7 mouse cellular contexts compared by ENCODE assay signal in genomic region chr7:45090251-45090977, GRCm38 (mm10). TPM values are rescaled to one million over a fixed set of nuclear protein-coding genes. Genes with fewer than 3 reads are reported as not detected.
DNase-seq lines count a peak whose midpoint lies in the region; ATAC-seq lines count a peak whose summit lies in the region.

No protein-coding gene starts in this region.

- no peaks in the 10 kb centered on the region for H3K27me3 ChIP-seq in kidney, embryonic 15.5 days
- no peaks in the 10 kb centered on the region for H3K27me3 ChIP-seq in embryonic facial prominence, embryonic 13.5 days
- no peaks in the 10 kb centered on the region; the same call in 1 of the 2 replicates for H3K27me3 ChIP-seq in liver, embryonic 15.5 days

- WGBS in kidney, embryonic 15.5 days = 76% methylated on average over 13 of the region's 13 CpGs
- 75% methylated on average over 13 of the region's 13 CpGs for WGBS in embryonic facial prominence, embryonic 13.5 days
- 49% methylated on average over 13 of the region's 13 CpGs for WGBS in liver, embryonic 15.5 days (ENCODE audit: insufficient replicate concordance)

- H3K27ac ChIP-seq in kidney, embryonic 15.5 days = peak overlapping the region; percentile 90; the same call in 1 of the 2 replicates
- peak overlapping the region; percentile 89 for H3K27ac ChIP-seq in embryonic facial prominence, embryonic 13.5 days
- H3K27ac ChIP-seq in liver, embryonic 15.5 days (replicated peaks) = no peak overlapping the region

- H3K4me2 ChIP-seq in kidney, embryonic 15.5 days = peak overlapping the region; percentile 79
- peak overlapping the region; percentile 76 for H3K4me2 ChIP-seq in embryonic facial prominence, embryonic 13.5 days
- H3K4me2 ChIP-seq in liver, embryonic 15.5 days = peak overlapping the region; percentile 73; the same call in 1 of the 2 replicates

- H3K4me1 ChIP-seq in kidney, embryonic 15.5 days = peaks cover 45% of the 10 kb centered on the region
- H3K4me1 ChIP-seq in embryonic facial prominence, embryonic 13.5 days = peaks cover 33% of the 10 kb centered on the region
- peaks cover 40% of the 10 kb centered on the region for H3K4me1 ChIP-seq in liver, embryonic 15.5 days (replicated peaks)

- H3K4me3 ChIP-seq in kidney, embryonic 15.5 days (replicated peaks) = peak overlapping the region; percentile 59
- H3K4me3 ChIP-seq in embryonic facial prominence, embryonic 13.5 days = peak overlapping the region; percentile 66
- no peak overlapping the region; the same call in 1 of the 2 replicates for H3K4me3 ChIP-seq in liver, embryonic 15.5 days (replicated peaks)

- ATAC-seq in kidney, embryonic 15.5 days (replicated peaks; ENCODE audit: low FRiP score) = no peak
- ATAC-seq in embryonic facial prominence, embryonic 13.5 days (ENCODE audit: insufficient number of reproducible peaks, insufficient read depth, low FRiP score, low TSS enrichment, low read depth) = no peak
- no peak for ATAC-seq in liver, embryonic 15.5 days (ENCODE audit: insufficient read depth)

- peak overlapping the region; percentile 77; the same call in 1 of the 2 replicates for H3K9ac ChIP-seq in kidney, embryonic 15.5 days
- peak overlapping the region; percentile 88 for H3K9ac ChIP-seq in embryonic facial prominence, embryonic 13.5 days
- no peak overlapping the region for H3K9ac ChIP-seq in liver, embryonic 15.5 days

- no peaks in the 10 kb centered on the region for H3K9me3 ChIP-seq in kidney, embryonic 15.5 days (replicated peaks)
- no peaks in the 10 kb centered on the region for H3K9me3 ChIP-seq in embryonic facial prominence, embryonic 13.5 days
- H3K9me3 ChIP-seq in liver, embryonic 15.5 days (replicated peaks) = no peaks in the 10 kb centered on the region

- H3K36me3 ChIP-seq in kidney, embryonic 15.5 days = peaks cover 42% of the 10 kb centered on the region
- peaks cover 43% of the 10 kb centered on the region for H3K36me3 ChIP-seq in embryonic facial prominence, embryonic 13.5 days
- H3K36me3 ChIP-seq in liver, embryonic 15.5 days (replicated peaks) = no peaks in the 10 kb centered on the region

- no peak for DNase-seq in kidney, postnatal 25 days
- peak; percentile 32 for DNase-seq in ES-CJ7 (ENCODE audit: low read depth, low spot score)
- no peak for DNase-seq in cerebellum, adult 9-11 months
- no peak for DNase-seq in cerebellum, adult 8-10 months

RNA-seq across cellular contexts. Expression of gene Rcn3, which starts 1.6 kb away (rescaled TPM):
- polyA plus RNA-seq in kidney, embryonic 15.5 days (2015; fragmentation: Nextera tagmentation; extraction: Ambion mirVana) = 322 and 362 TPM in 2 replicates
- polyA plus RNA-seq in embryonic facial prominence, embryonic 13.5 days (2015; fragmentation: Nextera tagmentation; extraction: Ambion mirVana) = 375 and 376 TPM in 2 replicates
- 26.3 and 26.6 TPM in 2 replicates for polyA plus RNA-seq in liver, embryonic 15.5 days (2015; fragmentation: Nextera tagmentation; extraction: Ambion mirVana)

RNA-seq across cellular contexts. Expression of gene Fcgrt, which starts 13.2 kb away (rescaled TPM):
- 78.0 and 93.5 TPM in 2 replicates for polyA plus RNA-seq in kidney, embryonic 15.5 days (2015; fragmentation: Nextera tagmentation; extraction: Ambion mirVana)
- polyA plus RNA-seq in embryonic facial prominence, embryonic 13.5 days (2015; fragmentation: Nextera tagmentation; extraction: Ambion mirVana) = 61.6 and 65.1 TPM in 2 replicates
- 43.6 and 51.2 TPM in 2 replicates for polyA plus RNA-seq in liver, embryonic 15.5 days (2015; fragmentation: Nextera tagmentation; extraction: Ambion mirVana)

RNA-seq across cellular contexts. Expression of gene Prrg2, which starts 27.9 kb away (rescaled TPM):
- 33.7 and 36.2 TPM in 2 replicates for polyA plus RNA-seq in kidney, embryonic 15.5 days (2015; fragmentation: Nextera tagmentation; extraction: Ambion mirVana)
- polyA plus RNA-seq in embryonic facial prominence, embryonic 13.5 days (2015; fragmentation: Nextera tagmentation; extraction: Ambion mirVana) = 23.0 and 26.0 TPM in 2 replicates
- 8.5 and 9.0 TPM in 2 replicates for polyA plus RNA-seq in liver, embryonic 15.5 days (2015; fragmentation: Nextera tagmentation; extraction: Ambion mirVana)

RNA-seq across cellular contexts. Expression of gene Nosip, which starts 28.2 kb away (rescaled TPM):
- 71.5 and 79.5 TPM in 2 replicates for polyA plus RNA-seq in kidney, embryonic 15.5 days (2015; fragmentation: Nextera tagmentation; extraction: Ambion mirVana)
- polyA plus RNA-seq in embryonic facial prominence, embryonic 13.5 days (2015; fragmentation: Nextera tagmentation; extraction: Ambion mirVana) = 64.7 and 66.6 TPM in 2 replicates
- polyA plus RNA-seq in liver, embryonic 15.5 days (2015; fragmentation: Nextera tagmentation; extraction: Ambion mirVana) = 25.9 and 27.4 TPM in 2 replicates

RNA-seq across cellular contexts. Expression of gene Rps11, which starts 33.8 kb away (rescaled TPM):
- 1,536 and 1,655 TPM in 2 replicates for polyA plus RNA-seq in kidney, embryonic 15.5 days (2015; fragmentation: Nextera tagmentation; extraction: Ambion mirVana)
- polyA plus RNA-seq in embryonic facial prominence, embryonic 13.5 days (2015; fragmentation: Nextera tagmentation; extraction: Ambion mirVana) = 1,651 and 1,760 TPM in 2 replicates
- polyA plus RNA-seq in liver, embryonic 15.5 days (2015; fragmentation: Nextera tagmentation; extraction: Ambion mirVana) = 673 and 768 TPM in 2 replicates

Comparison
In these comparisons a context has a peak if more than half of its experiments do, and no peak if none do; other contexts are left out.
1. RNA of gene Rcn3, which starts 1.6 kb away (polyA plus RNA-seq): 375 to 376 TPM in embryonic facial prominence, embryonic 13.5 days and 322 to 362 TPM in kidney, embryonic 15.5 days; 26.3 to 26.6 TPM in liver, embryonic 15.5 days; every median in the first group is over 10 times any median in the second.
2. Peak in every context shown above with its lines, with median percentiles within 50 percentile points of each other: H3K4me2 ChIP-seq.